Mouse (Mus musculus): ENCODE measurements around the gene Cstb. TPM values are rescaled to one million over a fixed set of nuclear protein-coding genes. Genes with fewer than 3 reads are reported as not detected.
A peak's percentile ranks its signal among the peaks of the same experiment; 100 is the strongest.

The Cstb gene
- total RNA-seq, 2 experiments from 2014 or later: 35.4 to 42.4 TPM

DNA sequence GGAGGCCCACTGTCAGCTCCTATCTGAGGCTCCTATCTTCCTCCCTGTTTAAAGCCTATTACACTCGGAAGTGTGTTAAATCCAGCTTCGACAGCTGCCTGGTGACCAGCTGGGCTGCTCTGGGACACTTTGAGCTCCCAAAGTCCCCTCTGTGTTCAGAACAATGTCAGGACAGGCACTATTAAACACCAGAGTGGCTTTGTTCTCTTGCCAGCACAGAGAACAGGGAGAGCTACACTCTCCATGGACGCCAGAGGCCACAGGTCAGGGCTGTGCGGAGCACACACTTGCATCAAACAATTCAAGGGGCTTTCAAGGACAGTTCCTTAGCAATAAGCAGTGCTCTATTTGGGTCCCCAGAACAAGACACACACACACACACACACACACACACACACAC lies 27.2 kb downstream of the Cstb start:
- DNase-seq (ENCODE audit: low spot score in 2 of 2): no peak
- intact Hi-C loops (cut with DNase I): no loop called here

DNA sequence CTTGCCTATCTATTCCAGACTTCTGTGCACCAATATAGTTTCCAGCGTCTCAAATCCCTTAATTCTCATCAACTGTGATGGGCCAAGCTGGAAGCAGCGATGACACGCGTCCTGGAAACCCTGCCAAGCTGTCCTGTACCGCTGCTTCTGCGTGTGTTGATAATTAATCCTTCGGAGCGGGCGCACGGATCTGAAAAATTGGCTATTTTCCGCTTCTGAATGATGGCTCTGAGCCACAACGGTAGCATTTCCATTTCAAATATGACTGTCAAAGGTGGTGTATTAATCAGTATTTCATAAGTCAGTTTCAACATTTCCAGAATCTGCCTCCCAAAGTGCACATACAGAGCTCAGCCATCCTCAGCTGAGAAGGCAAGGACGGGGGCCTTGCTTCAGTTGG lies 31.2 kb downstream of the Cstb start:
- intact Hi-C loops (cut with DNase I): no loop called here

GRCm38 (mm10) chr10:78457495-78458347 lies 32.3 kb downstream of the Cstb start:
- intact Hi-C loops (cut with DNase I): no loop called here
- peak in 1 of 2 experiments; percentile 40 for DNase-seq (ENCODE audit: low spot score in 2 of 2)

More for the DNA sequence above, 31.2 kb downstream of the Cstb start:
- no peak for DNase-seq (ENCODE audit: low spot score in 2 of 2)

- no peak for DNase-seq (ENCODE audit: low spot score in 2 of 2)
- intact Hi-C loops (cut with DNase I): no loop called here
Measured at GRCm38 (mm10) chr10:78458348-78459111, 33.1 kb downstream of the Cstb start.

DNA sequence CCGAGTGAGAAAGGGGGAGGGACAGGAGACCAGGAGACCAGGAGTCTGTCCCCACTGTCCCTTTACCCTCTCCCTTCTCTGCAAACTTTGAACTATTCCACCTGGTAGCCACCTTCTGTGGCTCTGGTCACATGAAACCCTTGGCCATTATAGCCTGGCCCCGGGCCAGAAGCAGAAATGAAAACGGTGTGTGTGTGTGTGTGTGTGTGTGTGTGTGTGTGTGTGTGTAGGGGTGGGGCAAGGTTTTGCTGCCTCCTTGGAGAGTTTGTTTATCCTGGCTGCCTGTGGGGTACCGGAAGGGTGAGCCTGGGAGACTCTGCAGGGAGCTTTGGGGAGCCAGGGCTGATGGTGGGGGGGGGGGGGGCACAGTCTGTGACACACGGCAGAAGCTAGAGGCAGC lies 35.0 kb downstream of the Cstb start:
- DNase-seq (ENCODE audit: low spot score in 2 of 2): no peak
- intact Hi-C loops (cut with DNase I): loop anchor here (10.0 kb wide), 1 partner anchor 284 kb away; no protein-coding TSS in a partner anchor

- intact Hi-C loops (cut with DNase I): loop anchor here (10.0 kb wide), 1 partner anchor 283 kb away; no protein-coding TSS in a partner anchor
Measured at GRCm38 (mm10) chr10:78461767-78462166, 36.3 kb downstream of the Cstb start.

GRCm38 (mm10) chr10:78462945-78463768 lies 37.7 kb downstream of the Cstb start:
- no peak for DNase-seq (ENCODE audit: low spot score in 2 of 2)
- intact Hi-C loops (cut with DNase I): loop anchor here (10.0 kb wide), 1 partner anchor 282 kb away; no protein-coding TSS in a partner anchor

More at GRCm38 (mm10) chr10:78461767-78462166, 36.3 kb downstream of the Cstb start:
- DNase-seq (ENCODE audit: low spot score in 2 of 2): no peak

GRCm38 (mm10) chr10:78463769-78464167 lies 38.3 kb downstream of the Cstb start:
- DNase-seq (ENCODE audit: low spot score in 2 of 2): no peak
- intact Hi-C loops (cut with DNase I): loop anchor here (10.0 kb wide), 1 partner anchor 281 kb away; no protein-coding TSS in a partner anchor

- no peak for DNase-seq (ENCODE audit: low spot score in 2 of 2)
- intact Hi-C loops (cut with DNase I): loop anchor here (10.0 kb wide), 1 partner anchor 281 kb away; no protein-coding TSS in a partner anchor
Measured at GRCm38 (mm10) chr10:78464201-78464791, 38.8 kb downstream of the Cstb start.

- intact Hi-C loops (cut with DNase I): loop anchor here (10.0 kb wide), 1 partner anchor 280 kb away; no protein-coding TSS in a partner anchor
- peak; percentile 94 to 96 for DNase-seq (ENCODE audit: low spot score in 2 of 2)
Measured at GRCm38 (mm10) chr10:78464792-78465207, 39.3 kb downstream of the Cstb start, which contains the start of gene Pdxk. Gene Pdxk, minus strand, starts transcription at chr10:78464975.

DNA sequence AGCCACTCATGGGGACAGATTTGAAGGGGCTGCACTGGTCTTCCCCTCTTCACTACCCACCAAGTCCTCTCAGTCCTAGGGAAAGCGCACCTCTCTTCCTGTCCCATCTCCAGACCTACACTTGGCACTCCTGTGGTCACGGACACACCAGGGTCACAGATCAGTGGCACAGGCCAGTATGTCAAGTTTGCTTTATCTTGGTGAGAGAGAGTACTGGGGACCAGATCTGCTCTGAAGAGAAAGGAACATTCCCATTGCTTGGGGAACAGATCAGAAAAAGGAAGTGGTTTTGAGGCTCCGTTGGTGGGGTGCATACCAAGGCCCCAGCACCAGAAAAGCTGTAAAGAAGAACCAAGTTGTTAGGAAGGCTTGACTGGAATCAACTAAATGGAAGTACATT lies 40.0 kb downstream of the Cstb start:
- intact Hi-C loops (cut with DNase I): loop anchor here (10.0 kb wide), 1 partner anchor 279 kb away; no protein-coding TSS in a partner anchor

DNA sequence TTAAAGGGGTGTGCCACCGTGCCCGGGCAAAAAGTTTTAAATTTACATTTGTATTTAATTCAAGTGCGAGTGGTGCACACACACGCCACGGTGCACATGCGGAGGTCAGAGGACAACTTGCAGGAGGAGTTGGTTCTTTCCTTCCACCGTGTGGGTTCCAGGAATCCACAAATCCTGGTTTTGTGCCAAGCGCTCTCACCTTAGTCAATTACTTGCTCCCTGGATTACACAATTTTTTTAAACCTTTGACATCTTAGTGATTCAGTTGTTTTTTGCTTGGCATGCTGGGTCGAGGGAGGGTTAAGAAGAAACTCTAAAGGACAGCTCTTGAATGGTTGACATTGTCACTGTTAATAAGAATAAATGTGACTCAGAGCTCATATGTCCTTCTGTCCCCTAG lies 41.2 kb downstream of the Cstb start:
- intact Hi-C loops (cut with DNase I): loop anchor here (10.0 kb wide), 1 partner anchor 278 kb away; no protein-coding TSS in a partner anchor
- no peak for DNase-seq (ENCODE audit: low spot score in 2 of 2)

More for the DNA sequence above, 40.0 kb downstream of the Cstb start:
- no peak for DNase-seq (ENCODE audit: low spot score in 2 of 2)

DNA sequence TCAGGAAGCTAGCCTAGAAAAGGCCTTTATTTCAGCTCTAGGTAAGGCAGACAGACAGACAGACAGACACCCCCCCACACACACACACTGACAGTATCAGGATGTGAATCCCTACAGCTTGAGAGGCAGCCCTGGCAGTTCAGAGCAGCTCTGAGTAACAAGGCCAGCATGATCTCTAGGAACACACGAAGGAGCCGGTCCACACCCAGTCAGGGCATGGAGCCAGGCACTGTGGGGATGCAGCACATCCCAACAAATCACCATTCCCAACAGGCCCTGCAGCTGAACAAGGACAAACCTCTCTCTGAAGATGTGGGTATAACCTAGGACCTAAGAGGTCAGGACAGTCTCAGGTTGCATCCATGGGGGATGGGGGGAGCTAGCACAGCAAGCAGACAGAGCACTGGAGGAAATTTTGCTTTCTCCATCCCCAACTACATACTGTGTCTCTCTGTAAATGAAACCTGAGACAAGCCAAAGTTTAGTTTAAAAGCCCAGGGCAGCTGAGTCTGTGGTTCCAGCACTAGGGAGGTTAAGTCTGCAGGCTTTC lies 42.4 kb downstream of the Cstb start:
- intact Hi-C loops (cut with DNase I): loop anchor here (10.0 kb wide), 1 partner anchor 277 kb away; no protein-coding TSS in a partner anchor
- DNase-seq (ENCODE audit: low spot score in 2 of 2): no peak

DNA sequence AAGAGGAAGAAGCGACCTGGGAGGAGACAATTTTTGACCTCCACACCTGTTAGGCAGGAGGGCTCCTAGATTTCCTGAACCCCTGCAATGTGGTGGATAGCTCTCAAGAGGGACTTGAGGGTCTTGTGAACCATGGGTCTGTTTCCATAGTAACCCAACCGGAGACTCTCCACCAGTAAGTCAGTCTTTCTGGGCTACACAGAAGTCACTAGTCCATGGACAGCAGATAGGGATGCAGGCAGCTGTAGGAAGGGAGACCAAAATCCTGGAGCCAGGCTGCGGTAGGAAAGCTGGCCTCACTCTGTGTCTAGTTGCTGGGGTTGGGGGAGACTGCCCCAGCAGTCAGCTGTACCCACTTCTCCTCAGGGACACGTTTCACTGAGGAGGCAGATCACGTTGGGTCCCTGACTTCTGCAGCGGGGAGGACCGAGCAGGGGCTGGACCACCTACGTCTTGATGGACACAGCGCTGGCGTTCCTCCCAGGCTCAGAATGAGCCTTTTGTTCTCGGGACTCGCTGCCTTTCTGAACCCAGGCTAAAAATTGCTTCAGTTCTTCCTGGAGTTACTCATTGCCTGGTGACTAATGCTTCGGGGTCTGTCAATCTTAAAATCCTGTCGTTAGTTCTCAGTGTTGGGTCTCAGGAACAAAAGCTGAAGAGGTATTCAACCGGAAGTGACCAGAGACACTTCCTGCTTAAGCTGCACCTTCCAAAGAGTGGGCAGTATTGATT lies 45.3 kb downstream of the Cstb start:
- intact Hi-C loops (cut with DNase I): no loop called here

DNA sequence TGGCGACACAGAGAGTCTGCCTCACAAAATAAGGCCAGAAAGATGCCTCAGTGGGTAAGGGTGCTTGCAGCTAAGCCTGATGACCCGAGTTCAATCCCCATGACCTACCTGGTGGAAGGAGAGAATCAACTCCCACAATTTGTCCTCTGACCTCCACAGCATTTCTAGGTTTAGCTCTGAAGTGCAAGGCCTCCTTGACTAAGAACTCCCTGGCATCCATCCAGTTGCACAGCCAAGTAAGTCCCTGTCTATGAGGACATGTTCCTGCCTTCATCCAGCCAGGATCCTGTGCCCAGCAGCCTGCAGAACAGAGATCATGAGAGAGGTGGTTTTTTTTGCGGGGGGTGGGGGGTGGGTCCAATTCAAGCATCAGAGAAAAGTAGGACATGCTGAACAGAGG lies 46.6 kb downstream of the Cstb start:
- no peak for DNase-seq (ENCODE audit: low spot score in 2 of 2)
- intact Hi-C loops (cut with DNase I): no loop called here

More for the DNA sequence above, 45.3 kb downstream of the Cstb start:
- DNase-seq (ENCODE audit: low spot score in 2 of 2): peak in 1 of 2 experiments; percentile 30

GRCm38 (mm10) chr10:78473434-78473833 lies 48.0 kb downstream of the Cstb start:
- intact Hi-C loops (cut with DNase I): no loop called here
- no peak for DNase-seq (ENCODE audit: low spot score in 2 of 2)

DNA sequence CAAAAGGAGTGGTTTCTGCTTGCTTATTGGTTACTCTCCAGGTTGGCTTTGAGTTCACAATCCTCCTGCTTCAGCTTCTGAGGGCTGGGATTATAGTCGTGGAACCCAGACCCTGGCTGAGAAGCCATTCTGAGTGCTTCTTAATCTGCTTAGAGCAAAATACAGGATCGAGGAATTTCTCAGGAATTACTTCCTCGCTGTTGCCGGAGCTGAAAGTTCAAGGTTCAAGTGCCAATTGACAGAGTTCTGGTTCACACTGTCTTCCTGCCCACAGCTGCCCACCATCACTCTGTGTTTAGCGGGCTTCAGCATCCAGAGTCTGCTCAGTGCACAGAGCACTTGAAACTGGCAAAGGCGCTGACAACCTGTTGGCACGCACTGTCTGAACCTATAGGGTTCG lies 49.3 kb downstream of the Cstb start:
- DNase-seq (ENCODE audit: low spot score in 2 of 2): no peak
- intact Hi-C loops (cut with DNase I): no loop called here

GRCm38 (mm10) chr10:78476821-78477220 lies 51.4 kb downstream of the Cstb start:
- no peak for DNase-seq (ENCODE audit: low spot score in 2 of 2)
- intact Hi-C loops (cut with DNase I): no loop called here

All from left cerebral cortex, postnatal 36 days (tissue).